Mouse (Mus musculus): ENCODE results near the gene Mbnl1. TPM values are rescaled to one million over a fixed set of nuclear protein-coding genes. Genes with fewer than 3 reads are reported as not detected.

Gene Mbnl1
- total RNA-seq, 2 experiments from 2014 or later = 772 to 1,073 TPM

- ATAC-seq (ENCODE audit: poor library complexity, severe bottlenecking) = 0 out of 2 replicates have a peak, but pooled peaks have one; percentile 26
Observed at GRCm38 (mm10) chr3:60489509-60489908, 16.9 kb downstream of the Mbnl1 start.

- ATAC-seq (ENCODE audit: poor library complexity, severe bottlenecking) = peak; percentile 38
Observed at GRCm38 (mm10) chr3:60494774-60495535, 22.3 kb downstream of the Mbnl1 start.

DNA sequence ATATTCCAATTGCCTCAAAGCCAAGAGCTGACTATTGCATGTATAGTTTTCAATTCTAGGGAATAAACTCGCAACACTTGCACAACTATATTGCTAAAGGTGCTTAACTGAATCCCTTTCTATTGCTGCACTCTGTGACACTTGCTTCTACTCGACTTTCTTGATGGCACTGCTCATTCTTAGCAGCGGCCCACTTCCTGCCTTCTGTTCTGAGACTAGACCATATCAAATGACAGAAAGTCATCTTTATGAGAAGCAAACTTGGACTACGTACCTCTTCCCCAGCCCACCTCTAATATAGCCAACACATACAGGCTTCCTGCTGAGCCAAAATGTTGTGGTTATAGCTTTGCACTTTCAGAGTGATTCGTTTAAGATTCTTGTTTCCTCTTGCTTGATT is 23.6 kb downstream of the Mbnl1 start:
- no peak for ATAC-seq (ENCODE audit: poor library complexity, severe bottlenecking)

- no peak for ATAC-seq (ENCODE audit: poor library complexity, severe bottlenecking)
Observed at GRCm38 (mm10) chr3:60498151-60498550, 25.5 kb downstream of the Mbnl1 start.

DNA sequence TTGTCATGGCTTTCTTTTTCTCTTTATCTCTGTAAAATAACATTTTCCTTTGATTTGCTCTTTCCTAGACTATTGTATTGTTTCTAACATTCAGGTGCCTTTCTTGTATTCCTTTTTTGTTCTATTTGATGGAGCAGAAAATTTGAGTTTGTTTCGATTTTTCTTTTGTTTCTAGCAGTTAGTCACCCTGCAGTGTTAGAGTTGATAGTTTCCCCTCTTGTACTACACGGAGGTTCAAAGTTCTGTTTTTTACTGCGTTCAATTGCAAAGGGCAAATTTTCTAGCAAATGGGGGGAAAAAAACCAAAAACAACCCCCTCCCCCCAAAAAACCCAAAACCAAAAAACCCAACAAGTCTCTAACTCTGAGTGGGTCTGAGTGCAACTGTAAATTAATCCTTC is 26.0 kb downstream of the Mbnl1 start:
- no peak for ATAC-seq (ENCODE audit: poor library complexity, severe bottlenecking)

DNA sequence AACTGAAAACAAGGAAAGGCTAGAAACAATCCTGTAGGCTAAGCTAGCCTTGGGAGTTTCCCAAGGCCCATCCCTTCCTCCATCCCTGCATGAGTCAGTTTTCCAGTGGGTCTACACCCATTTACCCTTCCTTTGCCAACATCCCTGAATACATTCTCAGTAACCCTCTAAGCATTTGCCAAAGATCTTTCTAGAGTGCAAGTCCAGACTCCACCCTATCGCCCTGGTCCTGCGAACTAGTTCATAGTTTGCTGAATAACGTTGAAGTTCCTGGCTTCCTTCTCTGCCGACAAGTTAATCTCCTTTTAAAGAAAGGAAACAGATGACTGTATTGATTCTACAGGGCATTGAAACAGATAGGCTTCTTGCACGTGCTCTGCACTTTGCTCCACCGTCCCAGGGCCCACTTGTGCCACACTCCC is 26.5 kb downstream of the Mbnl1 start:
- no peak for ATAC-seq (ENCODE audit: poor library complexity, severe bottlenecking)

DNA sequence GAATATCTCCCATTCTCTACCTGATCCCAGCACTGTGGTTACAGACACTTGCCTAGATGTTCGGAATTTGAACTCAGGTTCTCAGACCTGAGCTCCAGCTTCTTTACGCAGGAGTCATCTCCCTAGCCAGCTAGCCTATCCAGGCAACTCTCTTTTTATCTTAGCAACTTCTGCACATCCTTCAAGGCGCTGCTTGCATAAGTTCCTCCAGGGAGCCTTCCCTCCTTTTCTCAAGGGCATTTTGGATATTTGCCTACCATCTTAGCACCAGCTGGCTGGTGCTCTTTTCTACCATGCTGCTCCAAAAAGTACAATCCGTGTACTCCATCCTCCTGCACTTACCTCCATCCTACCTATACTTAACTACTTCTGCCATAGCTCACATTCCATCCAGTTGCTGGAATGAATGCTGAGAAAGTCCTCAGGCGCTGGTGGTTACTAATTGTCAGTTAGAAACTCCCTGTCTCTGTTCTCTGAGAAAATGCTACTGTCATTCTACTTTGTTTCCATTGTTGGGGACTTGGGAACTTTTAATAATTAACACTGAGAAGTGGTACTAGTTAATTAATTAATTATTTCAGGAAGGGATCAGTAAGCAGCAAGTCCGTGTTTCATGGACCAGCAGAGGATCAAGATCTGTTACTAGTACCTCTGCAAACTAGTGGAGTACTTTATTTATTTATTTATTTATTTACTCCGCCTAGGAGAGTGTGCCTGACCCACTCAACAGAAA is 27.3 kb downstream of the Mbnl1 start:
- ATAC-seq (ENCODE audit: poor library complexity, severe bottlenecking) = no peak

DNA sequence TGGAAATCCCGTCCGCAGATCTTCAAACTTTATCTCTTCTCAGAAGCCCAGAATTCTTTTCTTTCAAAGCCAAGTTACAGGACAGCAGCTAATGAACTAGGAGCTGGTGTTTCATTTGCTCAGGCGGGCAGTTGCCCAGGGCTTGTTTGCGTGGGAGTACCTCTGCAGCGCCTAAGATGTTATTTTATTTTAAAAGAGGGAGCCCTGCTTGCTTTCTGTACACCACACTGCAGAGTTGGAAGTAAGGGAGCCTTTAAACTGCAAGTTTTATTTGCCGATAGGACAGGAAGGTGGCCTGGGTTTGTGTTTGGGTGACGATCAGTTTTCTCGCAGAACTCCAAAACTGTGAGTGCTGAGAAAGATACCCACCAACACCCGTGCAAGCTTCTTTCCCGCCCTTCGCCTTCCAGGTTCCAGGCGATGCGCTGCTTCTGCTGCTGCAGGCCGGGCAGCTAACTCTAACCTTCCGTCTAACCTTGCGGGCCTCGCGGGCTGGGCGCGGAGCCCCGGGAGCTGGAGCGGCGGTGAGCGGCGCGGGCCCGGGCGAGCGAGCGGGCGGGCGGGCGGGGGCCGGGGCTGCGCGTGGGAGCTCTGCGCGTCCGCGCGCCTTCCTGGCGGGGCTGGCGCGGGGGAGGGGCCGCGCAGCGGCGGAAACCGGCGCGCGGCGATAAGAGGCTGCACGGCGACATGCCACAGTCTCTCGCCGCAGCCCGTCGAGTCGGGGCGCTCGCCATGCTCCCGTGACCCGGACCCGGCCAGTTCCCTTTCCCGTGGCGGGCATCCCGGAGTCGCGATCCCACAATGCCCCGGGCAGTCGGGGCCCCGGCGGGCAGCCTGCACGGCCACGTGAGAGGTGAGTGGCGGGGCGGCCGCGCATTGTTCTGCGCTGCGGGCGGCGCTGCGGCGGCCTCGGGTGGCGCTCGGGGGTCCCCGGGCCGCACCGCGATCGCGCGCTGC is 28.2 kb downstream of the Mbnl1 start:
- ATAC-seq (ENCODE audit: poor library complexity, severe bottlenecking) = peak; percentile 70

DNA sequence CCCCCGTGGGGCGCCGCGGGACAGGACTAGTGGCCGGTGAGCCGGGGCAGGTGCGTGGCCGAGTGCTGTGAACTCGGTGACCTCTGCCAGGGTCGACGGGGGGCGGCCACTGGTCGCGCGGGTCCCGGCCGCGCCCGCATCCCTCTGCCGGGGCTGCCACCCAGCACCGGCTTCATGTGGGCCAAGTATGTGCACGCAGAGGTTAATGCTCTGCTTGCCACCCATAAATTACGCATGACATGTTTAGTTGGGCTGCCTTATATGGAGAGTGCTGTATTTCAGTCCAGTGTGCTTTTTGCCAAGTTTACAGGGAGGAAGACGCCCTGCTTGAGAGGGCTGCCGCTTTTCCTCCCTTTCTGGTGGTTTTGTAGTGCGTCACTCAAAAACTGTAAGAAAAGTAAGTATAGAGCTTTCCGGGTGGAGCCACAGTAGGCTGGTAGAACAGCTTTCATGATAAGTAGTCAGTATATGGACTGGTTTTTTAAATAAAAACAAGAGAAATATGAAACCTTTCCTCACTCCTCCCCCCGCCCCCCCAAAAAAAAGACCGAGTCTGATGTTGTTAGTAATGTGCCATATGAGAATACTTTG is 29.0 kb downstream of the Mbnl1 start:
- peak; percentile 31 for ATAC-seq (ENCODE audit: poor library complexity, severe bottlenecking)

GRCm38 (mm10) chr3:60502155-60502987 is 29.7 kb downstream of the Mbnl1 start:
- ATAC-seq (ENCODE audit: poor library complexity, severe bottlenecking) = peak; percentile 33

- ATAC-seq (ENCODE audit: poor library complexity, severe bottlenecking) = no peak
Observed at GRCm38 (mm10) chr3:60503196-60503595, 30.6 kb downstream of the Mbnl1 start.

- no peak for ATAC-seq (ENCODE audit: poor library complexity, severe bottlenecking)
Observed at GRCm38 (mm10) chr3:60504775-60505430, 32.3 kb downstream of the Mbnl1 start.

DNA sequence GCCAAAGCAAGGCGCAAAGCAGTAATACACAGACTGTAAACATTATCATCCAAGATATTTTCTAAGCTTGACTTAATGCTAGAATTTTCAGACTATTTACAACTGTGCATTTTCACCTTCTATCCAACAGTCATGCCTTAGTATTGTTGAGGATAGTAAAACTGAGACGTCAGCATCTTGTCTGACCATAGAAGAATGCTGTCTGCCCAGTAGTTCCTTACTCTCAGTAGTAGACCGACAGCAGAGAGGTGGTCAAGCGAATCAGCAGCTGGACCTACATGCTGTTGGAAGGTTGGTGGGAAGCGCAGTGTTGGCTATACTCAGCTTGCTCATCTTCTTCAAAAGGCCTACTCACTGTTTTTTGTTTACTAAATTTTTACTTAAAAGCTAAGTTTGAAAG is 34.2 kb downstream of the Mbnl1 start:
- ATAC-seq (ENCODE audit: poor library complexity, severe bottlenecking) = no peak

DNA sequence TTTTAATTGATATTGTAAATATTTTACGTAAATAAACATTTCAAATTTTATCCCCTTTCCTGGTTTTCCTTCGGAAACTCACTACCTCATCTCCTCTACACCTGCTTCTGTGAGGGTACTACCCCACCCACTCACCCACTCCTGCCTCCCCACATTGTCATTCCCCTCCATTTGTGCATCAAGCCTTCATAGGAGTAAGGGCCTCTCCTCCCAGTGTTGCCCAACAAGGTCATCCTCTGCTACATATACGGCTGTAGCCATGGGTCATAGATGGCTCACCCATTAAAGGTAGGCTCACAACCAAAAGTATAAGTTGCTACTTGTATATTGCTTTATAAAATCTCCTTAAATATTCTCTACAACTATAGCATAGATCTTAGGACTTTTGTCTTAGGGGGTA is 34.9 kb downstream of the Mbnl1 start:
- ATAC-seq (ENCODE audit: poor library complexity, severe bottlenecking) = no peak

DNA sequence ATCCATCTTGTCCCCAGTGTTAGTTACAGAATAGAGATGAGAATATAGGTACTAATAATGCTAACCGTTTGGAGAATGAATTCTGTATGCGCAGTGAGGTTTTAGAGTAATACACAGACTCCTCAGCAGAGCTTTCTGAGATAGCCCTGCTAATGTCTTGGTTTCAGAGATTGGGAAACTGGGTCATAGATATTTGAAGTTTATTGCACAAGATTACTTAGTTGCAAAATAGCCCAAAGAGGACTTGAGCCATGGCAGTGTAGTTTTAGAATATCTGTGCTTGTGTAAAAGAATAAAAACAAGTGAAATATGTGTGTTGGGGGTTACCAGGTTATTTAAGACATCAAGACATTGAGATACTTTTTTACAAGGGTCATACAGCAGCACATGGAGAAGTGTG is 35.3 kb downstream of the Mbnl1 start:
- ATAC-seq (ENCODE audit: poor library complexity, severe bottlenecking) = peak; percentile 68

- ATAC-seq (ENCODE audit: poor library complexity, severe bottlenecking) = peak; percentile 60; the same call in 1 of the 2 replicates
Observed at GRCm38 (mm10) chr3:60511197-60511596, 38.6 kb downstream of the Mbnl1 start.

DNA sequence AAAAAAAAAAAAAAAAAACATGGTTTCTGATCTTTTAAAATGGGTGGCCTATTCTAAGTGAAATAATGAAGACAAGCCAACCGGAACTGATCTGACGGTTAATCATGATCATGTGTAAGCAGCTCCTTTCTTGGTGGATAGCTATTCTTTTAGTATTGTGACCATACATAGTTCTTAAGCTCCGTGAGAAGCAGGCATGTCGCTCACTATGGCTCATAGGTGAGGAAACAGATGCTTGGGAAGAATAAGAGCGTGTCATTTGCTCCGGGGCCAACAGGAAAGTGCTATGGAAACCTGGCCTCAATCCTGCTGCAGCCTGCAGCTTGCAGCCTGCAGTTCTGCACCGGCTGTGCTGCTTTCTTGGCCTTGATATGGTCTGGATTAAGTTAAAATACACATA is 40.7 kb downstream of the Mbnl1 start:
- no peak for ATAC-seq (ENCODE audit: poor library complexity, severe bottlenecking)

DNA sequence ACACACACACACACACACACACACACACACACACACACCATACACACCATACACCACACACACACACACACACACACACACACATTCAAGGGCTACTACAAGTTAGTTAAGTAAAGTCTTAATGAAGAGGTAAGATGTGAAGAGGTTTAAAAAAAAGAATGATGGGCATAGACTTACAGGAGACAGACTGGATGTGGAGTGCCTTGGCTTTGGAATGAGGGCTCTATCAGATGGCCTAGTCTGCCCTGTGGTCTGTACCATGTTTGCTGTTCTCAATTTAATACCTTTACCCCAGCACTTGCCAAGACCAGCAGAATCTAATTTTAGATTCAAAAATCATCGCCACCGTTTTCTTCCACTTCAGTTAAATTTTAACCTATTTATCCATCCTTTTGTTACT is 41.1 kb downstream of the Mbnl1 start:
- no peak for ATAC-seq (ENCODE audit: poor library complexity, severe bottlenecking)

DNA sequence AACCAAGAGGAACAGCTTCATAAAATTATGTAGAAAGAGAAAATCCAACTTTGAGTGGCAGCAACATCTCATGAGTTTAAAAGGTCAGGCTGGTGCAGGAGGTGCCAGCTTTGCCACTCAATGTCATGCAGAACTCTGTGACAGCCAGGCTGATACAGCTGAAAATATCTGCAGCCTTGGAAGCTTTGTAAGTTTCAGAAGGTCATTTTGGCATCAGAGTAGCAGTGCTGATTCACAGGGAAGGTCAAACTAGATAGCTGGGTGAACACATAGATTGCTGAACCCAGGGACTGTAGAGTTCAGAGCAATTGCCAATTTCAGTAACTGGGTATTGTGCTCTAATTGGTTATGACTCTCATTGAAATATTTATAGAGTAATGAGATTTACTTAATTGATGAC is 42.8 kb downstream of the Mbnl1 start:
- no peak for ATAC-seq (ENCODE audit: poor library complexity, severe bottlenecking)

Data from megakaryocyte, adult 5-6 weeks (primary cell).